Mouse (Mus musculus): ENCODE results near the gene 4933405L10Rik. TPM values are rescaled to one million over a fixed set of nuclear protein-coding genes. Genes with fewer than 3 reads are reported as not detected.

The 4933405L10Rik gene
- total RNA-seq, 2 experiments from 2014 or later = not detected

DNA sequence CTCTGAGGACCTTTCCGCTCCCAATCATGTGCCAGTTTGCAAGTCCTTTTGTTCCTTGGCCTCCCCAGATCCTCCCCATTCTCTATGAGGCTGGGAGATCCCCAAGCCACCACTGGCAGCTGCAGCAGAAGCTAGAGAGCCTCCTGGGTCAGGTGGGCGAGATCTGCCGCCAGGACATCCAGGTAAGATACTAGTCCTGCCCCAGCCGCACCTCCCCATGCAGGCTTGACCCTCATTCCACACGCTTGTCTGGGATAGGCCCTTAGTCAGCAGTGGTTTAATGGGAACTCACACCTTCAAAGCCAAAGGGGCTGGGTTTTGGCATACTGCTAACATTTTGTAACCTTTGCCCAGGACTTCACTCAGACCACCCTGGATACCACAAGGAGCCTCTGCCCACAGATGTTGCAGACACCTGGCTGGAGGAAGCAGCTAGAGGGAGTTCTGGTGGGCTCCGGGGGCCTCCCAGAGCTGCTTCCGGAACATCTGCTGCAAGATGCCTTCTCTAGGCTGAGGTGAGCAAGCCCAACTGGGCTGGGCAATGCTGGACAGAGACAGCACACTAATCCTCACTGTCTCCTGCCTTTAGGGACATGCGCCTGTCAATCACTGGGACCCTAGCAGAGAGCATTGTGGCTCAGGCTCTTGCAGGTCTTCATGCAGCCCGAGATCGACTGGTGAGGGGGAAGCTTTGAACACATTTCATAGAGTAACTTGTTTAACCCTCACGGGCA, 14.8 kb upstream of the 4933405L10Rik start:
- no peak overlapping the region for H3K27ac ChIP-seq
- no peak for TF ChIP-seq CTCF (IDR thresholded peaks at IDR 0.05)
- H3K4me3 ChIP-seq = no peak overlapping the region
- intact Hi-C loops (cut with DNase I) = no loop called here
- DNase-seq = no peak

DNA sequence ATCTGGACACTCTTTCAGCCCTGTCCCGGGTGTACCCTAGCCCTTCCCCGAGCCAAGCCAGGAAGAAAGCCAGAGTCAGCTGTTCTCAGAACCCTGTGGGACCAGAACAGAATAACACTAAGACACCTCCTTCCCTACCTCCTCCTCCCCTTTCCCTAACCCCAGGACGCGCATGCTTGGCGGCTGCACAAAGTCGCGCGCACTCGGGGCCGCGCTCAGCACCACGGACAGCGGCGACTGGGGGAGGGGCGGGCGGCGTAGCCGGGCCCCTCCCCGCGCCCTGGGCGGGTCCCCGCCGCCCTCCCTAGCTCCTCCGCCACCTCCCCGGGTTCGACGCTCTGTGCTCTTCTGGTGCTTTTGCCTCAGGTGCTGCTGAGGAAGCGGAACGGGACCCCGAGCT, 13.8 kb upstream of the 4933405L10Rik start:
- intact Hi-C loops (cut with DNase I) = no loop called here

GRCm38 (mm10) chr8:105694051-105694799, 13.2 kb upstream of the 4933405L10Rik start:
- Histone ChIP-seq H3K4me3 (peak overlapping the region; percentile 71), H3K27ac (no peak overlapping the region)
- DNase-seq = no peak
- intact Hi-C loops (cut with DNase I) = no loop called here
- 0 out of 2 replicates have a peak, but pooled peaks have one; percentile 8 for TF ChIP-seq CTCF (IDR thresholded peaks at IDR 0.05)

More for the DNA sequence above, 13.8 kb upstream of the 4933405L10Rik start:
- H3K27ac ChIP-seq = no peak overlapping the region
- peak overlapping the region; percentile 71 for H3K4me3 ChIP-seq
- no peak for TF ChIP-seq CTCF (IDR thresholded peaks at IDR 0.05)
- peak; percentile 78 for DNase-seq

DNA sequence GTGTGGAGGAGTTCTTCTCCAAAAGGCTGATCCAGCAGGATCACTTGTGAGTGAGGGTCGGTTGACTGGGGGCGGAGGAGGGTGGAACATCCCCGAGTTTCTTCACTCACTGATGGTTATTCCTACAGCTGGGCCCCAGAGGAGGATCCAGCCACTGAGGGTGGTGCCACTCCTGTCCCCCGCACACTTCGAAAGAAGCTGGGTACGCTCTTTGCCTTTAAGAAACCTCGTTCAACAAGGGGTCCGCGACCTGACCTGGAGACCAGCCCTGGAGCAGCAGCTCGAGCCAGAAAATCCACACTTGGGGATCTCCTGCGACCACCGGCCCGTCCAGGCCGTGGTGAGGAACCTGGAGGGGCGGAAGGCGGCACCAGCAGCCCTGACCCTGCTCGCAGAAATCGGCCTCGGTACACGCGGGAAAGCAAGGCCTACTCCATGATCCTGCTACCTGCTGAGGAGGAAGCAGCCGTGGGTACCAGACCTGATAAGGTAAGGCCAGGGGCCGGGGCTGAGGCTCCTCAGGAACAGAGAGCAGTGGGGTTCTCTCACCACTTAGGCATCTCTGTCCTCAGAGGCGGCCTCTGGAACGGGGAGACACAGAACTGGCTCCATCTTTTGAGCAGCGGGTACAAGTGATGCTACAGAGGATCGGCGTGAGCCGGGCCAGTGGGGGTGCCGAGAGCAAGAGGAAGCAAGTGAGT, 12.2 kb upstream of the 4933405L10Rik start:
- no peak overlapping the region for H3K4me3 ChIP-seq
- intact Hi-C loops (cut with DNase I) = no loop called here
- H3K27ac ChIP-seq = no peak overlapping the region
- DNase-seq = no peak
- TF ChIP-seq CTCF (IDR thresholded peaks at IDR 0.05) = no peak

GRCm38 (mm10) chr8:105697196-105697780, 10.2 kb upstream of the 4933405L10Rik start:
- intact Hi-C loops (cut with DNase I) = no loop called here

GRCm38 (mm10) chr8:105698734-105699133, 8.7 kb upstream of the 4933405L10Rik start:
- Histone ChIP-seq H3K4me3 (no peak overlapping the region), H3K27ac (no peak overlapping the region)
- no peak for DNase-seq
- intact Hi-C loops (cut with DNase I) = no loop called here
- no peak for TF ChIP-seq CTCF (IDR thresholded peaks at IDR 0.05)

More at GRCm38 (mm10) chr8:105697196-105697780, 10.2 kb upstream of the 4933405L10Rik start:
- no peak overlapping the region for H3K27ac ChIP-seq
- no peak overlapping the region for H3K4me3 ChIP-seq
- TF ChIP-seq CTCF (IDR thresholded peaks at IDR 0.05) = no peak
- no peak for DNase-seq

DNA sequence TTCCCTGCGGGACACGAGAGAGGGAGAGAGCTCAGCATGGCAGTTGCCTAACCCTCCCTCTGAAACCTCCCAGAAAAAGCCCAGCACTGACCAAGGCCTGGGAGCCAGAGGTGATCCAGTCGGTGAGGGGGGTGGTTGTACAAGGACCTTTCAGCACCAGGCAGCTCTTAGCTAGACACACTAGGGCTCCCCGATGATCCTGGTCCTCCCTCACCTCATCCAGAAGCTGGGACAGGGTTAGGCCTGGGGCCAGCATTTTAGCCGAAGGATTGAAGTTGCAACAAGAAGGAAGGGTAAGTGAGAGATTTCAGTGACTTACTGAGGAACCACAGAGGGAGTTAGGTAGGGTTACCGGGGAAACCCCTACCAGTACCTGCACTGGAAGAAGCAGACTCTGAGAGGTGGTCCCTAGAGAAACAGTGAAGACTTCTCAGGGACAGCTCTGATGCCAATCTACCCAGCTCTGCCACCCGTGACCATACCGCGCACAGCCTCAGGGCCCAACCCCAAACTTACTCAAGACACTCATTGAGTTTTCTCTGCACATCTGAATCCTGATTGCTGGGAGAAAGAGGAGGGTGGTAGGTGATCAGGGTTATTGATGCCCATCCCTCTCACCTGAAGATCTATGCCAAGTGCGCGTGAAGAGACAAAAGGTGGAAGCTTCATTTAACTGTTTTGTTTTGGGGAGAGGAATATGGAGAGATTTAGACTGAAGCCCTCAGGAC, 7.8 kb upstream of the 4933405L10Rik start:
- Histone ChIP-seq H3K27ac (no peak overlapping the region), H3K4me3 (peak overlapping the region; percentile 87)
- intact Hi-C loops (cut with DNase I) = no loop called here
- TF ChIP-seq CTCF (IDR thresholded peaks at IDR 0.05) = no peak
- no peak for DNase-seq

DNA sequence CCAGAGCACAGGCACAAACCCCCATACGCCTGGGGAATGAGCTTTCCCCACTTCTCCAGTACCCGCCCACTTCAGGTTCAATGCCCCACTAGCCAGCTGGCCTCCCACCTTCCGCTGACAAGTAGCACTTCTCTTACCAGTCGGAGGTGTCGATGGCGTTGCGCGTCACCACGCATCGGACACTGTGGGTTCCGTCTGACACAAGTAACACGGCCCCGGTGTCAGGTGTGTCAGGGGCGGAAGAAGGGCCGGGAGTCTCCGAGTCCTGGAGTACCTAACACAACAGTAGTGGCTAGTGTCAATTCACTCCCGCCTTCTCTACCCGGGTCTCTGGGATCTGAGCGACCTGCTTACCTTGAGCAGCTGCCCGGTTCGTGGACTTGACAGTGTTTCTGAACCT, 6.9 kb upstream of the 4933405L10Rik start:
- peak overlapping the region; percentile 87 for H3K4me3 ChIP-seq
- peak overlapping the region; percentile 95 for H3K27ac ChIP-seq
- peak; percentile 63 for DNase-seq
- TF ChIP-seq CTCF (IDR thresholded peaks at IDR 0.05) = no peak
- intact Hi-C loops (cut with DNase I) = no loop called here

GRCm38 (mm10) chr8:105700966-105701824, 6.3 kb upstream of the 4933405L10Rik start, which contains the start of the genes Acd and Pard6a:
Gene Acd, minus strand, starts transcription at chr8:105701102.
Gene Pard6a, plus strand, starts transcription at chr8:105701148.
- peak within 1 kb of the TSS; percentile 95 for H3K27ac ChIP-seq
- intact Hi-C loops (cut with DNase I) = no loop called here
- TF ChIP-seq CTCF (IDR thresholded peaks at IDR 0.05) = no peak
- H3K4me3 ChIP-seq = peak within 1 kb of the TSS; percentile 87
- DNase-seq = peak; percentile 97

- no peak for TF ChIP-seq CTCF (IDR thresholded peaks at IDR 0.05)
- intact Hi-C loops (cut with DNase I) = no loop called here
- DNase-seq = no peak
- H3K27ac ChIP-seq = peak overlapping the region; percentile 95
- peak overlapping the region; percentile 87 for H3K4me3 ChIP-seq
Observed at GRCm38 (mm10) chr8:105702001-105702401, 5.5 kb upstream of the 4933405L10Rik start.
